Mouse (Mus musculus) myocyte (in vitro differentiated cells): ENCODE measurements around the gene Arid3b.

ENCODE experiments used
- E2F4 ChIP-seq: IDR thresholded peaks from one replicate; pipeline ENCODE4 v1.6.1; 2011; ENCODE audit warnings: mild to moderate bottlenecking, control low read depth, moderate library complexity; ENCODE audit not compliant: insufficient read depth
- POLR2A ChIP-seq: IDR thresholded peaks from one replicate; pipeline ENCODE4 v1.6.1; 2011; ENCODE audit warnings: low read depth, mild to moderate bottlenecking, control low read depth, moderate library complexity; ENCODE audit not compliant: insufficient read length
- POLR2AphosphoS2 ChIP-seq: IDR thresholded peaks from one replicate; pipeline ENCODE4 v1.6.1; 2011; ENCODE audit warnings: low read depth, control low read depth; ENCODE audit not compliant: insufficient read length
- SRF ChIP-seq: IDR thresholded peaks from one replicate; pipeline ENCODE4 v1.6.1; 2011; ENCODE audit warnings: low read depth; ENCODE audit not compliant: control insufficient read depth, insufficient read length
- USF1 ChIP-seq: IDR thresholded peaks from one replicate; pipeline ENCODE4 v1.6.1; 2011; ENCODE audit warnings: low read depth, mild to moderate bottlenecking, control low read depth, moderate library complexity

GRCm38 (mm10) chr9:57748137-57748536 is 88.5 kb downstream of the Arid3b start:
- TF ChIP-seq POLR2A, result no peak
- TF ChIP-seq USF1, result no peak
- peak; percentile 32 for TF ChIP-seq POLR2AphosphoS2
- no peak for TF ChIP-seq E2F4
- no peak for TF ChIP-seq SRF
